Mouse (Mus musculus) cerebellum, postnatal 36 days (tissue): ENCODE data around the gene Dnal1.

Experiments
- DNase-seq, 2 experiments: peaks; one replicate each; pipeline ENCODE4 v3.0.0; 2021 to 2022; ENCODE audit warnings: mixed read lengths in 2 of 2

Gene Dnal1

DNA sequence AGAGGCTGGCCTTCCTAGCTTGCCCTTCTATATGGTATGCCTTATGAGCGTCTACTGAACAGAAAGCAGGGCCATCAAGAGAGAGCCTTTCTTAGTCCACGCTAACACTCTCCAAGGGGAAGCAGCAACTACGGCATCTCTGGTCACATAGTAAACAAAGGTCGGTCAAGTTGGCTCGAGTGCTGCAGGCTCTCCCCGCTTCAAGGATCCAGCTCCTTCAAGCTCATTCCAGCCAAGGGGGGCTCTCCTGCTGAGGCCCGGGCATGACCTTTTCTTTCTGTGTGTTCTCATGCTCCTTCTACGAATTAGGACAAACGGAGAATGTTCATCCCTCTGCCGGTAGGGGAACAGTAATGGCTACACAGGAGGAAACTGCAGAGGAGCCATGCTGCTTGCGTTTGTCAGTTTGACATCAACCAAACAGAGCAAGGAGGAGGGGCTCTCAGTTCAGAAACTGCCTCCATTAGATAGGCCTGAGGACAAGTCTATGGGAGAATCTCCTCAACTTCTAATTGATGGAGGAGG, 49.5 kb downstream of the Dnal1 start:
- DNase-seq, result no peak

DNA sequence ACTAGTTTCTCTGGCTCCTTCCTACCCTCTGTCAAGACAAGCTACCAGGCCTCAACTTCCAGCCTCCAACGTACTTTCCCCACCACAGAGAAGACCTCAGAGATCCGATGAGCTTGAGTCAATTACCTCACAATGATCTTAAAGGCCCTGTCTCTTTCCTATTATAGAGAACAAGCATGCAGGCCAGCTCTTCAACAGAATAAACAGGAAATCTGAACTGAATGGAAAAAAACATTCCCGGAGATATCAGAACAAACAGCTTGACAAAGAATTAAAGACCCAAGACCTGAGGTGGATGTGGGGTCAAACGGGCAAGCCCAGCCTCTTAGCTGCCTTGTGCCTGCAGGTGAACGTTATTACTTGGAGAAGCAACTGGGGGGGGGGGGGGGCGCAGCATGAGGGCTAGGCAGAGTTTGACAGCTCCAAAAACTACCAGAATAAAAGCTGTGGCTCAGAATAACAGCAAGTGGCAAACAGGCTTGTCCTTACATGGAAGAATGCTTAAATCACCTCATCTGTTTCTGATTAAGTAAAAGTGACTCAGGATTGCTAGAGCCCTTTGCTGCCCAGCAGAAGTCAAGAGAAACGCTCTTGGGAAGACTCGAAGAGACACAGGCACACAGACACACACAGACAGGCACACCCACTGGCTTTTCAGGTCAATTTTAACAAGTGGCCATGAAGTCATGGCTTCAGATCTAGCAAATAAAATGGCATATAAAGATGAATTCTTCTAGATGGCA, 51.6 kb downstream of the Dnal1 start:
- DNase-seq, result no peak

DNA sequence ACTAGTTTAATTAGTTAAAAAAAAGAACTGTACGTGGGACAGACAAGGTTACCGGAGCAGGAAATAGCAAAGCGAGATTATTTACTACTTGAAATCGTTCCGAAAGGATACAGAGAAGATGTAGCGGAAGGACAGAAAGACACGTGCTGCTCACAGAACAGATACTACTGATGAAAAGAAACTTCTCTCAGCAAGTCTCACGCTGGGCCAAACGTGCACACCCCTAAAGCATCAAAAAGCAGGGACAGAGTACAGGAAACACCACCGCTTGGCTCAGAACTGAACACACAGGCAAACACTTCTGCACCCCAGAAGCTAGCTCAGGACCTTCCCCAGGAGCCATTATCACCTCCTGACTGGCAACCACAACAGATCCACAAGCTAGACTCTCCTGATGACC, 56.4 kb downstream of the Dnal1 start:
- no peak for DNase-seq

DNA sequence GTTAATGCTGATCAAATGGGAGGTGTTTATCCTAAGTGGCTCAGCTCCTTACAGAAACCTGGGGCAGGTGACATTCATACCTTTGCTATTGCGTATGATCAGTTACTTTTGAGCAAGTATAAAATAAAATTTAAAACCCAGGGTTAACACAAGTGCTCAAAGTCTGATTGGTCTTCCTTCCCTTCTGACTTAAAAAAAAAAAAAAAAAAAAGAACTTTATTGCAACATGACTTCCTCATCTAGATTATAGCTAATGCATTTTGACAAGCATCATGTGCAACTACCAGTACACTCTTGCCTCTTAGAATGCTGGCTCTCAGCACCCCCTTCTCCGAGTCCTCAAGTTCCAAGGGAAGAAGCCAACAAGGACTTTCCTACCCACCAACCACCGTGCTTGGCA, 58.0 kb downstream of the Dnal1 start:
- no peak for DNase-seq

DNA sequence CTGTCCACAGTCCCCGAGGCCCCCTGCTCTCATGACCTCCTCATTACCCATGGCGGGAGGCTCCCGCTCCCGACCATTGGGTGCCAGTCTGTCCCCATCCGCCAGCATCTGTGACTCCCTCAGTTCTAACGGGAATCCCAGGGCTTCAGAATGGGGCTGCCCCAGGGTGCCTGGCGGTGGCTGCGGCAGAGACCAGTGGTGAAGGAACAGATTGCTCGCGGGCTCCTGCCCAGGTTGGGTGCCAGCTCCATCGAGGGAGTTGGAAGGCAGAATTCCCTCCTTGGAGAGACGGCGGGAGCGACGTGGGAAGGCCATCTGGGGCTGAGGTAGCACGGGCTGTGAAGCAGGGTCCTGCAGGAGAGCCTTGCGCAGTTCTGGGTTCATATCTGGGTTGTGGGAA, 58.7 kb downstream of the Dnal1 start:
- peak; percentile 51 to 61 for DNase-seq

DNA sequence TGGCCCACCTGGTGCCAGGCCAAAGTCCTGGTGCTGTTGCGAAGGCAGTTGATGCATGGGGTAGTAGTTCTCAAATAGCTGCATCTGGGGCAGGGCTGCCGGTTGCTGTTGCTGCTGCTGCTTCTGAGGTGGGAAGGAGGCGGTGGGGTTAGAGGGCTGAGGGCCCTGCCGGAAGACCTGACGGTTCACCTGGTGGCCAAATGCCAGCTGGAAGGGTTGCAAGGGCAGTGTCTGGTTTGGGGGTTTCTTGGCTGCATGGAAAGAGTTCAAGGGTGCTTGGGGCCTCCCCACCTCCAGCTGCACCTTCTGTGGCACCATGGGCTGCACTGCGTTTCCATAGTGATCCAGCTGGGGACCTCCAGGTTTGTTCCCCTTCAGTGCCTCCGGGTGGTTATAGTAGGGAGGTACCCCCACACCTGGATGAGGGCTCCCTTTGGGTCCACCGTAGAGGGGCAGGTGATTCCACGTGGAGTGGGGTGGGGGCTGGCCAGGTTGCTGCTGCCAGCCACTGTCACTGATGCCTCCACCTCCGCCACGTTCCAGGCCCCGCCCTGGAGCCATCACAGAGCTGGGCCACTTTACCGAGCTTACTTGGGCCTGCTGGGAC, 59.2 kb downstream of the Dnal1 start:
- no peak for DNase-seq

DNA sequence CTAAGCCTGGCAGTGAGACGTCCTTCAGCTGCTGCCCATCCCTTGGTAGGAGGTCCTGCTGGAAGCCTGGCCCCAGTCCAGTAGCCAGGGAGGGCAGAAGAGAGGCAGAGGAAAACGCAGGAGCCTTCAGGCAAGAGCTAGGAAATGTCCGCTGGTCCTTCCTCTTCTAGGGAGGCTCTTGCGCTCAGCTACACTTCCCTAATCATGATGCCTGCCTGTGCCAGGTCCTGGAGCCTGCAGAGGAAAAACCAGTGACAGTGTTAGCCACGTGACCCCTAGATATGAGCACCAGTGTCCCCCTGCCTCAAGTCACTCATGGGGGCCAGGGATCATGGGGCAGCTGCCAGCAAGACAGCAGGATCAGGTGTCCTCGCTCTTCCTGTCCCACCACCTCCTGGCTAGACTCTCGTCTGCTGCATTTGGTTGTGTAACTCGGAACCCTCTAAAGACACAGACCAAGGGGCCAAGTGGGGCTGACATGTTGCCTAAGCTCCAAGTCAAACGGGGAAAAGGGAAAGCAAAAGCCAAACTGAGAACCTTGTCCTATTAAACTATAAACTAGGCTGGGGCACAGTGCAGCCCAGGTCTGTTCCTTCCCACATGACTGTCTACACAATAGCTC, 60.1 kb downstream of the Dnal1 start:
- peak in 1 of 2 experiments; percentile 48 for DNase-seq

DNA sequence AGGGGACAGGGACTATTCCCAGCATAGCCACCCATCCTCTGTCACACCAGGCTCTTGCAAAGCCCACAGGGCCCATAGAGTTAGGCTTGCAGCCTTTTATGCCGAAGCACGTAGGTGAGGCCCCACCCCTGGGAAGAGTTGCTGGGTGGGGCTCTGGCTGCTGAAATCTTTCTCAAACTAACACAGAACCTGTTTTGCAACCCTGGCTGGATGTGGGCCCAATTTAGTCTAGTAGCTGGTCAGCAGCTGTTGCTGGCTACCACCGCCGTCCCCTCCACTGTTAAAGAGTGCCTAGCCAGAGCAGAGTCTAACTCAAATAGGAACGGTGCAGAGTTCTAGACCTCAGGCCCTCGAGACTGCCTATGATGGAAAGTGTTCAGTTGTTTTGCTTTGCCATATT, 60.7 kb downstream of the Dnal1 start:
- DNase-seq, result no peak

DNA sequence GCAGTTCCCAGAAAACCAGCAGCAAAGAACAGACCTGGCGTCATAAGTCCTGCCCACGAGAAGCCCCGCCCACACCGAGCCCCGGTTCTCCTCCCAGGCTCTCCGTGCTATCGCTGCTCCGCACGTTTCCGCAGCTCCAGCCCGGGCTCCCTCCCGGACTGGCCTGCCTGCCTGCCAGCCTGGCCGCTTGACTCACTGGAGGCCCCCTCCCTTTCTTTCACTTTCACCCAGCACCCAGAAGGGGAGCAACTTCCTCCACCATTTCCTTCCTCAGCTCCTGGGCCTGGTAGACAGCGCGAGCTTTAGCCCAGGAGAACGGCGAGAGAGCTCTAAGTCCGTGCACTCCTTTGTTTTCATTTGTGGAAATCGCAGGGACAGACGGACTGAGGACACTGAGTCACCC, 61.5 kb downstream of the Dnal1 start:
- peak; percentile 78 to 83 for DNase-seq

DNA sequence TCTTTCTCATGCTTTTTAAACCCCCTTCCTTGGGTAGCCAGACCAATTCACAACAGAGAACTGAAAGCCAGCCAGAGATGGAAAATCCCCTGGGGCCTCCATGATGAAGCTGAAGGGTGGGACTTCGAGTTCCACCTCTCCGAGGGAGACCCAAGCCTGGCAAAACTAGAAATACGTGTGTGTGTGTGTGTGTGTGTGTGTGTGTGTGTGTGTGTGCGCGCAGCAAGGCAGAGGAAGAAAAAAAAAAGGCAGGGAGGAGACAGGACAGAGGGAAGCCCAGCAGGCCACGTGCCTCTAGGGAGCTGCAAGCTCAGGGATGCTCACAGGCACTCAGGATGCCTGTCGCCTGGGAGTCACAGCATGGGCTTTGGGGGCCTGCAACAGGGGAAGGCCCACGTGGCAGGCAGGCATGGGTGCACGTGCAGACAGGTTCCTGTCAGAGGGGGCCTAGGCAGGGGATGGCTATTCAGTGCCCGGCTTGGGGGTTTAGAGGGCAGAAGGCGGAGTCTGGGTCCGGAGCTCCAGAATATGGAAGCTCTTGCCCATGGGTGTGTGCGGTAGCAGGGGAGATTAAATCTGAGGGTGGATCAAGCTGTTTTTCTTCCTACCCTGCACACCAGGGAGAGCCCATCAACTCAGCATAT, 62.1 kb downstream of the Dnal1 start:
- no peak for DNase-seq

DNA sequence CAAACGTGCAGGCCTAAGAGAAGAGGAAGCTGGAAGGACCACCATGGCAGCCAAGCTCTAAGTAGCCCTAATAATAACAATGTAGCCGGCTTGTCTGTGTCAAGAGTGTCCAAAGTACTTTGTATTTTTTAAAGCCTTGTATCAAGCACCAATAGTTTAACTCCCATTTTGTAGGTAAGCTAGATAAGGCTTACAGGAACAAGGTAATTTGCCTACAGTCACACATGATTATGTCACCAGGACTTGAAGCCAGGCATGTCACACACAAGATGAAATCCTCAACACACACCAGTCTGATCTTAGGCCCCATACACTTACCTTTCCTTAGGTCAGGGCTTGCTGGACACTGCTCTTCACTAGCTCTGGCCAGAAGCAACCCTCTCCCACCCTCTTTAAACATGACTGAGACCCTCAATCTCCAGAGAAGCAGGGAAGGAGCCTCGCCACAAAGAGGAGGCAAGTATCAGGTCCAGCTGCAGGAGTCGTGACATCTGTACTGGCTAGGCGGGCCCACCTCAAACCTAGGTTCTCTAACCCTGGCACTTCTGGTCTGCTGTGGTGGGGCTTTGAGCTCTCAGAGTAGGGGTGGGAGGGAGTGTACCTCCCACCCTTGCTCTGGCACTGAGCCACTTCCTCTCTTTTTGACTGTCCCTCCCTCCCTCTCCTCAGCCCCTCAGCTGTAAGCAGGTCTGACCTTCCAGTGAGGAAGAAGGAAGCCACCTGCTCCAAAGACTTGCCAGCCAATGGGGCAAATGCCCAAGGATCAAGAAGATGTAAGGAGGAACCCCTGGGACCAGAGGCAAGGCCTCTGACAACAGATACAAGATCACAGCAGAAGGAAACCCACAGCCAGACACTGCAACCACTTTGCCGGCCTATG, 63.0 kb downstream of the Dnal1 start:
- DNase-seq, result no peak

DNA sequence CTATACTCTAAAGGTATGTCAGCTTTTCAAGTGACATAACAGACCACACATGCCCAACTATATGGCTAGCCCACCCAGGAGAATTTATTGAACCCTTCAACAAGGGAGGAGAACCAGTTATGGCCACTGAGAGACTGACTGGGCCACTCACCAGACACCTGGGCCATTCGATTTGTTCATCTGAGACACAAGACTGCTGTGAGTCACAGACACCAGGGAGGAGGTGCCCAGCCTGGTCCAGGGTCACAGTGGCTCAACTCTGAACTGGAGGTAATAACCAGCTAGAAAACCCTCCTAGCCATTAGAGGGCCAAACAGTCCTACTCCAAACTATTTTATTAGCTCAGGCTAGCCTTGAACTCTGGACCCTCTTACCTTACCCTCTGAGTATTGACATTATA, 63.9 kb downstream of the Dnal1 start:
- DNase-seq, result no peak

DNA sequence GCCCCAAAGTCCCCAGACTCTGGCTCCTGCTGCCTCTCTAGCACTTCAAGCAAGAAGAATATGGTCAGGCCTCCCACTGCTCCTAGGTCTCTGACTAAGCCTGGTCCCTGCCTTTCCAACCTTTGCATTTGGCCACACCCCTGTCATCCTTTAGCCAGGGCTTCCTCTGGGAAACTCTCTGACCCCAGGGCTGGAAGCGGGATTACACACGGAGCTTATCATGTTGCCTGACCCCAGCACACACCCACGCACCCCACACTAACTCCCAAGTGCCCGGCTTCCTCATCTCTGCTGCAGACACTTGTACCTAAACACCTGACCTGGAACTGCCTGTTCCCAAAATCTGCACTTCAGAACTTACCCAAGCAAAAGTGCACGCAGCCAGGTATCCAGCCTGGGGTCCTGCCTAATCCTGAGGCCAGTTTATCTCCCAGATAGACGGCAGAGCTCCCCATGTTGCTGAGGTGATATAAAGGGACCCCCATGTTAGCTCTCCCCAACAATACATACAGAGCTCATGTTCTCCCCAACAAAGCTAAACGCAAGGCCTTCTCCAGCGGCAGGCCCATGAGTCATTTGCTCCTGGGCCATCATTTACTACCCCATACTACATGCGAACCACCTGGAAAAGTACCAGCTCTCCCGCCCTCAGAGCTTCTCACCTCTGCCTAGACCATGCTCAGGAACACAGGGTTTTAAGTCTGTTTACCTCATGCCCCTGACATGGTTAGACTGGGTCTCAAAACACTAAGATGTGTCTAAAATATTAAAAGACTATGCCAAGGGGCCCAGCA, 64.7 kb downstream of the Dnal1 start:
- DNase-seq, result no peak

DNA sequence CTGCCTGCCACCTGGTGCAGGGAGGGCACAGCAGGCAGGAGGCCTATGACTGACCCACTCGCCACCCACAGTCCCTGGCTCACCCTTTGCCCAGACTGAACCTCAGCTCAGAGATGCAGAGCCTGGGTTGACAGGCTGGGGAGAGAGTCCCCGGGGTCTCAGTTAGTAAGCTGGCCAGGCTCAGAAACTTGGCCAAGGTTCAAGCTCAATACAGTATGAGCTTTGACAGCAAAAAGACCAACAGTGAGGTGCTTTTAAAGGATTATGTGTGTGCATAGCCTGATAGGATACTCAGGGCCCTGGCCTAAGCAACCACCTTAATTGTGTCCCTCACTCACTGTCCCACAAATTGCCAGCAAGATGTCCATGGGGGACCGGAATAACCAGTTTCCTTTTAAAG, 65.9 kb downstream of the Dnal1 start:
- DNase-seq, result no peak

DNA sequence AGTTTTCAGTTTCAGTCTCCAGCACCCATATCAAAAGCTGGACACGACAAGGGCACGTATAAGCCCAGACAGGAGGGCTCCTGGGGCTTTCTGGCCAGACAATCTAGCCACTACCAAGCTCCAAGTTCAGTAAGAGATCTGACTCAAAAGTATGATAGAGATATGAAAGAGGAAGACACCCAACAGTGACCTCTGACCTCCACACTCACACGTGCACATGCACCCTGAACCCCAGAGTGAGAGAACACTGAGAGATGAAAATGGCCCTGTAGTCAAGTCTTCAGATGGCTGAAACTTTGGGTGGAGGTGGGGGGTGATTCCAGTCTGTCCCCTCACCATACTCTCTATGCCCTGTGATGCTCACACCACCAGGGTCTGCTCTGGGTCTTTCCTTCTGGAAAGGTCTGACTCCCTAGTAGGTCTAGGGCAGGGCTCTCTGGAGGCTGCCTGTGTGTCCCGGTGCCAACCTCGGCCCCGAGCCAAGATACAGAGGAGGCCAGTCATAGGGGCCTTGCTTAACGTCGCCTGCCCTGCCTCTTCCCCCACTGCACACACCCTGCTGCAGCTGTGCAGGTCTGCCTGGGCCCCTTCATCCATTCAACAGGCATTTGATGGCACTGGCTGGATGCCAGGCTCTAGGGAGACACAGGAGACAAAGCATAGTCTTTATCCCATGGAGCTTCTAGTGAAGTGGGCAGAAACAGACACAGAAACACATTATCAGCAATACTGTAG, 66.7 kb downstream of the Dnal1 start:
- peak; percentile 54 to 59 for DNase-seq

DNA sequence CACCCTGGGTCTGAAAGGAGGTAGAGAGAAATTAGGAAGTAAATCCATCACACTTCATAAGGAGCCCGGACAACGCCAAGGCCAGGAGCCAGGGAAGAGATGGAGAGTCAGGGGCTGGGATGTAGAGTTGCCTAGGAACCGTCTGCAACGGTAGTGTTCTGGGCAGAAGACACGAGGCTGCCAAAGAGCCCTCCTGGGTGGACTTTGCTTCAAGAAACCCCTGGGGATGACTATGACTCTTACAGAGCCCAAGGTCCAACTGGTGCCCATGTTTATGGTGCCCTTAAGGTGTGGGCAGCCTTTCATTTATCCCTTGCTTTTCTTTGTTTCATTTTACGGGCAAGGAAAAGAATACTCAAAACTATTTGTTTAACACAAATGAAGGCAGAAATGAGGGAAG, 67.8 kb downstream of the Dnal1 start:
- no peak for DNase-seq

DNA sequence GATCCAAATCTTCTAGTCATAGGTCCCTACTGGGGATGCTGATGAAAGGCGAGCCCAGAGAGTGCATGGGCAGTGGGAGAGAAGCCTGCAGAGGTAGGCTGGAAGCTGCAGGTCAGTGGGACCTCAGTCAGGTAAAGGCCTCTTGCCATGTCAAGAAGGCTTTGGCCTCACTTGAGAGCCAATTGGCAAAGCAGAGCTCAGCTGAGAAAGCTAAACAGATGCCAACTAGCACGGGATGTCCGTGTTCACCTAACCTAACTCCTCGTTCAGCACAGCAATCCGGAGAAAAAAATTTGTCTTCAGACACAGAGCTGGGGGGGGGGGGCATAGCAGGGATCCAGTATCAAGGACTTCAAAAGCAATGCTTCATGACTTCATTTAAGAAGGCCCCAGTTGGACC, 70.8 kb downstream of the Dnal1 start:
- no peak for DNase-seq

DNA sequence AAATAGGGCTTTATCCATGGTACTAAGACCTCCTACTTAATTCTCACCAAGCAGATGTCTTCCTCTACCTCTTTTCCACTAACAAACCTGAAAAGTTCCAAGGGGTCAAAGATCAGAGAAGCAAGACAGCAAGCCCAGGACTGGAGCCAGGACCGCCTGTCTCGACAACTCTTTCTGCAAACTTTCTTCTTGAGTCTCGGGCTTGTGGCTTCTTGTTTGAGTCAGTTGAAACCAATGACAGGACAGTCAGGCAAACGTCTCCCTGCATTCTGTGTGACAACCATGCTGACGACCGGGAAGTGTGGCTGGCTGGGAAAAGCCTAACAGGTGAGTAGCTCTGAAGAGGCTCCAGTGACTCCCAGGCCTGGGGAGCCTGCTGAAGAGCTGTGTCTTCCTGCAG, 71.4 kb downstream of the Dnal1 start:
- DNase-seq, result no peak

DNA sequence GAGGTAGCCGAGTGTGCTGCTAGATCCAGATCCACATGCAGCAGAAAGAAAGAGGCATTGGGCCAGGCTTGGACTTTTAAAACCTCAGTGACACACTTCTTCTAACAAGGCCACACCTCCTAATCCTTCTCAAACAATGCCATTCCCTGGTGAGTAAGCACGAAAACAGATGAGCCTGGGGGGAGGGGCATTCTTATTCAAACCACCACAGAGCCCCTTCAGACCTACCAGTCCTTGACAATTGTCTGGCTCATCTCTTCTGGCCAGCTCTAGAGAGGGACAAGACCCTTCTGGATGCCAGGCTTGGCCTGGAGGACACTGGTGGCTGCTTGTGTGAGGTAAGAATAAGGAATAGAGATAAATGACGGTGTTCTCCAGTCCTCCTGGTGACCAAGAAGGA, 72.4 kb downstream of the Dnal1 start:
- DNase-seq, result no peak

DNA sequence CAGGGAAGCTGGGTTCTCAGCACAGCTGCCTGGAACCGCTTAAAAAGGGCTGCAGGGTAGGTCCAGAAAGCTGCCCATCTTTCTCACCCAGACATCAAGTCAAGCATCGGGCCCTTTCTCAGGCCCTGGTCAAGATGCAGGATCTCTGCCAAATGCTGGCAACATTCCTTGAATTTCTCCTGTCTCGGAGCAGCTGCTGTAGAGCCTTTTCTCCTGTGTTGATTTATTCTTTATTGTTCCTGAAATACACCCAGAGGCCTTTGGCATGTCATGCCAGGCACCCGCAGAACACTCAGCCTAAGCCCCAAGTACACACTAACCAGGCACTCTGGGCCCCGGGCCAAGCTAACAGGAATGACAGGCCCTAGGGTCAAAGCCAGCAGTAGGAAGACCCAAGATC, 72.8 kb downstream of the Dnal1 start:
- no peak for DNase-seq
